Mouse (Mus musculus) bone marrow macrophage, adult 2 months (primary cell): ENCODE data around the gene Slc35e3.

Experiments used
- CTCF ChIP-seq: IDR thresholded peaks from 2 replicates; pipeline ENCODE4 v1.5.1; 2012; ENCODE audit warnings: low read depth, mild to moderate bottlenecking, low read length, moderate library complexity
- POLR2A ChIP-seq: IDR thresholded peaks from 2 replicates; pipeline ENCODE4 v1.6.1; 2012; ENCODE audit warnings: mild to moderate bottlenecking, low read depth, low read length, borderline replicate concordance

DNA sequence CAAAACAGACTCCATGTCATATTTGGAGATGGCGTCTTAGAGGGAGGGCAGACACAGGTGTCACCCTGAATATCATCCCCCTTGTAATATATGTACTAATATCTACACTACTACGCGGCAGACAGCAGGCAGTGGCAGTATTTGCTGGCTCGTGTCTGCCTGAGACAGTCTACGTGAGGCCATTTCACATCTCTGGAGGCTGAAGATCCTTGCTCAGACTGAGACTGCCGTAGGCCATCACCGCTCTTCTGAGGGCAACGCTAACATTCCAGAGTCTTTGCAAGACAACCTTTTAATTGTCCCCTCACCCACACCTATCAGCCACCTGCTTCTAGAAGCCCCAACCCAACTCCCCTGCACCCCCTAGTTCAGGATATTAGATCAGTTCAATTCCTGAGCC lies 32.7 kb downstream of the Slc35e3 start:
- no peak for TF ChIP-seq CTCF
- no peak for TF ChIP-seq POLR2A
